Mouse (Mus musculus): ENCODE data around the gene Slc38a10. TPM values are rescaled to one million over a fixed set of nuclear protein-coding genes. Genes with fewer than 3 reads are reported as not detected.

Gene Slc38a10
- 151 TPM for polyA plus RNA-seq (2017; shearing (Covaris generic))

GRCm38 (mm10) chr11:120151113-120151494 lies at the start of gene Slc38a10:
Slc38a10 (minus strand) TSS chr11:120151346.

GRCm38 (mm10) chr11:120098588-120099511 lies 52.3 kb downstream of the Slc38a10 start, which contains the start of the genes Tepsin and Ndufaf8:
Tepsin (minus strand) TSS chr11:120098731.
Ndufaf8 (plus strand) TSS chr11:120098928.

GRCm38 (mm10) chr11:120086702-120087152 lies 64.4 kb downstream of the Slc38a10 start, which contains the start of gene Cep131:
Cep131 (minus strand) TSS chr11:120086827.

Other genes starting within 250 kb of the Slc38a10 start
- gene Chmp6, start 237.9 kb downstream of the Slc38a10 start, polyA plus RNA-seq (2017; shearing (Covaris generic)), result 50.4 TPM
- gene Baiap2, start 208.6 kb downstream of the Slc38a10 start, polyA plus RNA-seq (2017; shearing (Covaris generic)), result 16.9 TPM
- not detected for gene Aatk, start 104.2 kb downstream of the Slc38a10 start, polyA plus RNA-seq (2017; shearing (Covaris generic))
- 2.0 TPM for gene Cep131, start 64.5 kb downstream of the Slc38a10 start, polyA plus RNA-seq (2017; shearing (Covaris generic))
- gene Tepsin, start 52.6 kb downstream of the Slc38a10 start, polyA plus RNA-seq (2017; shearing (Covaris generic)), result 39.7 TPM
- 108 TPM for gene Ndufaf8, start 52.4 kb downstream of the Slc38a10 start, polyA plus RNA-seq (2017; shearing (Covaris generic))
- not detected for gene Bahcc1, start 81.6 kb upstream of the Slc38a10 start, polyA plus RNA-seq (2017; shearing (Covaris generic))
- gene Actg1, start 197.2 kb upstream of the Slc38a10 start, polyA plus RNA-seq (2017; shearing (Covaris generic)), result 2,599 TPM
- 0.16 TPM for gene Fscn2, start 210.2 kb upstream of the Slc38a10 start, polyA plus RNA-seq (2017; shearing (Covaris generic))
- 29.3 TPM for gene Faap100, start 227.4 kb upstream of the Slc38a10 start, polyA plus RNA-seq (2017; shearing (Covaris generic))